Mouse (Mus musculus) forebrain, embryonic 11.5 days (tissue): Measurements from ENCODE around the gene Rgs6. TPM values are rescaled to one million over a fixed set of nuclear protein-coding genes. Genes with fewer than 3 reads are reported as not detected.

Experiments
- ATAC-seq: fragments of 200-750 bp; cut with Nextera tagmentation; replicated peaks from 2 replicates; pipeline ENCODE4 v1.8.0; 2017; ENCODE audit warnings: moderate TSS enrichment; ENCODE audit not compliant: low FRiP score
- DNase-seq: peaks from one replicate; pipeline ENCODE4 v3.0.0-alpha.2; 2017; ENCODE audit warnings: low spot score
- H3K27ac ChIP-seq: fragments of 300-500 bp; sonication (generic); 2 replicates; pipeline ENCODE4 v1.5.1; 2014; ENCODE audit warnings: low read depth, low read length
- H3K27me3 ChIP-seq: fragments of 300-500 bp; sonication (generic); 2 replicates; pipeline ENCODE4 v1.6.1; 2014; ENCODE audit warnings: mild to moderate bottlenecking, low read length, mixed read lengths; ENCODE audit not compliant: control insufficient read depth, insufficient read depth
- H3K36me3 ChIP-seq: fragments of 300-500 bp; sonication (generic); 2 replicates; pipeline ENCODE4 v1.6.1; 2014; ENCODE audit warnings: mild to moderate bottlenecking, low read length, moderate library complexity, mixed read lengths; ENCODE audit not compliant: control insufficient read depth, insufficient read depth
- H3K4me1 ChIP-seq: fragments of 300-500 bp; sonication (generic); replicated peaks from 2 replicates; pipeline ENCODE4 v1.6.1; 2014; ENCODE audit warnings: low read length, mixed read lengths; ENCODE audit not compliant: control insufficient read depth, insufficient read depth
- H3K4me2 ChIP-seq: fragments of 300-500 bp; sonication (generic); 2 replicates; pipeline ENCODE4 v1.6.1; 2014; ENCODE audit warnings: low read depth, mild to moderate bottlenecking, low read length, moderate library complexity, mixed read lengths; ENCODE audit not compliant: severe bottlenecking
- H3K4me3 ChIP-seq: fragments of 300-500 bp; sonication (generic); 2 replicates; pipeline ENCODE4 v1.5.1; 2014; ENCODE audit warnings: low read depth, low read length
- H3K9ac ChIP-seq: fragments of 300-500 bp; sonication (generic); 2 replicates; pipeline ENCODE4 v1.6.1; 2014; ENCODE audit warnings: low read length
- H3K9me3 ChIP-seq: fragments of 300-500 bp; sonication (generic); 2 replicates; pipeline ENCODE4 v1.6.1; 2016; ENCODE audit warnings: low read length, mixed read lengths; ENCODE audit not compliant: control insufficient read depth
- WGBS: fragments of 180-500 bp; shearing (Covaris S2); extraction: QIAGEN DNeasy Blood & Tissue Kit; methylation state at CpG from one replicate; pipeline ENCODE4 v1.1.7; 2014; 5-methylcytosine and 5-hydroxymethylcytosine counted together
- polyA plus RNA-seq: library from polyadenylated mRNA; unstranded; fragments of >200 nt; fragmentation: Nextera tagmentation; extraction: Ambion mirVana; gene quantifications from 2 replicates; pipeline ENCODE4 v1.2.1, GENCODE M21; 2014

Rgs6 gene
- polyA plus RNA-seq, 1 experiment from 2014 or later = 0.72 TPM

- Histone ChIP-seq H3K4me1 (no peaks in the 10 kb centered on the region), H3K36me3 (no peaks in the 10 kb centered on the region), H3K27ac (no peak overlapping the region), H3K4me2 (no peak overlapping the region), H3K9me3 (no peaks in the 10 kb centered on the region), H3K4me3 (no peak overlapping the region), H3K9ac (no peak overlapping the region), H3K27me3 (no peaks in the 10 kb centered on the region)
- WGBS = 64% methylated on average over 4 of the region's 4 CpGs
- no peak for ATAC-seq
- DNase-seq = no peak
Measured at GRCm38 (mm10) chr12:82855333-82856107, 267.4 kb downstream of the Rgs6 start.

GRCm38 (mm10) chr12:82865686-82866085, 277.6 kb downstream of the Rgs6 start:
- 72% methylated on average over 2 of the region's 2 CpGs for WGBS
- no peaks in the 10 kb centered on the region for H3K4me1 ChIP-seq
- no peaks in the 10 kb centered on the region for H3K9me3 ChIP-seq
- no peak overlapping the region for H3K4me3 ChIP-seq
- H3K27me3 ChIP-seq = no peaks in the 10 kb centered on the region
- no peaks in the 10 kb centered on the region for H3K36me3 ChIP-seq
- H3K9ac ChIP-seq = no peak overlapping the region
- ATAC-seq (no peak), DNase-seq (no peak)
- H3K4me2 ChIP-seq = no peak overlapping the region
- no peak overlapping the region for H3K27ac ChIP-seq

GRCm38 (mm10) chr12:82880711-82881110, 292.6 kb downstream of the Rgs6 start:
- H3K4me1 ChIP-seq = no peaks in the 10 kb centered on the region

GRCm38 (mm10) chr12:82883079-82883478, 295.0 kb downstream of the Rgs6 start:
- Histone ChIP-seq H3K27me3 (no peaks in the 10 kb centered on the region), H3K4me1 (no peaks in the 10 kb centered on the region), H3K9me3 (no peaks in the 10 kb centered on the region), H3K27ac (no peak overlapping the region), H3K4me2 (no peak overlapping the region), H3K4me3 (no peak overlapping the region), H3K36me3 (no peaks in the 10 kb centered on the region), H3K9ac (no peak overlapping the region)
- ATAC-seq (no peak), DNase-seq (no peak)
- whole genome bisulfite sequencing = 90% methylated on average over 1 of the region's 1 CpGs

More at GRCm38 (mm10) chr12:82880711-82881110, 292.6 kb downstream of the Rgs6 start:
- DNase-seq = no peak
- Histone ChIP-seq H3K27me3 (no peaks in the 10 kb centered on the region), H3K9ac (no peak overlapping the region), H3K4me3 (no peak overlapping the region), H3K36me3 (no peaks in the 10 kb centered on the region), H3K4me2 (no peak overlapping the region), H3K27ac (no peak overlapping the region), H3K9me3 (no peaks in the 10 kb centered on the region)
- no peak for ATAC-seq
- 92% methylated on average over 5 of the region's 5 CpGs for WGBS

- H3K27me3 ChIP-seq = no peaks in the 10 kb centered on the region
- 59% methylated on average over 6 of the region's 6 CpGs for WGBS
- no peaks in the 10 kb centered on the region for H3K4me1 ChIP-seq
- H3K9ac ChIP-seq = no peak overlapping the region
- H3K27ac ChIP-seq = no peak overlapping the region
- no peaks in the 10 kb centered on the region for H3K9me3 ChIP-seq
- DNase-seq (no peak), ATAC-seq (peak; percentile 84)
- H3K4me3 ChIP-seq = no peak overlapping the region
- no peaks in the 10 kb centered on the region for H3K36me3 ChIP-seq
- H3K4me2 ChIP-seq = no peak overlapping the region
Measured at GRCm38 (mm10) chr12:82894971-82895838, 307.1 kb downstream of the Rgs6 start.

- DNase-seq (no peak), ATAC-seq (no peak)
- Histone ChIP-seq H3K27me3 (no peaks in the 10 kb centered on the region), H3K4me3 (no peak overlapping the region), H3K9ac (no peak overlapping the region), H3K4me1 (no peaks in the 10 kb centered on the region), H3K36me3 (no peaks in the 10 kb centered on the region), H3K9me3 (no peaks in the 10 kb centered on the region), H3K4me2 (no peak overlapping the region), H3K27ac (no peak overlapping the region)
- 71% methylated on average over 1 of the region's 1 CpGs for WGBS
Measured at GRCm38 (mm10) chr12:82905773-82906172, 317.7 kb downstream of the Rgs6 start.

- Histone ChIP-seq H3K36me3 (no peaks in the 10 kb centered on the region), H3K9me3 (no peaks in the 10 kb centered on the region), H3K4me3 (no peak overlapping the region), H3K4me2 (no peak overlapping the region), H3K9ac (no peak overlapping the region), H3K4me1 (no peaks in the 10 kb centered on the region), H3K27me3 (no peaks in the 10 kb centered on the region), H3K27ac (no peak overlapping the region)
- no peak for DNase-seq
- ATAC-seq = no peak
- 95% methylated on average over 2 of the region's 2 CpGs for WGBS
Measured at GRCm38 (mm10) chr12:82910846-82911245, 322.8 kb downstream of the Rgs6 start.

GRCm38 (mm10) chr12:82914127-82914526, 326.0 kb downstream of the Rgs6 start:
- no peak for ATAC-seq
- 88% methylated on average over 4 of the region's 4 CpGs for WGBS

More at GRCm38 (mm10) chr12:82914127-82914526, 326.0 kb downstream of the Rgs6 start:
- Histone ChIP-seq H3K9me3 (no peaks in the 10 kb centered on the region), H3K4me2 (no peak overlapping the region), H3K36me3 (no peaks in the 10 kb centered on the region), H3K27ac (no peak overlapping the region), H3K9ac (no peak overlapping the region), H3K27me3 (no peaks in the 10 kb centered on the region), H3K4me3 (no peak overlapping the region), H3K4me1 (no peaks in the 10 kb centered on the region)
- no peak for DNase-seq
